Mouse (Mus musculus): ENCODE results near the gene Aqp12. TPM values are rescaled to one million over a fixed set of nuclear protein-coding genes. Genes with fewer than 3 reads are reported as not detected.

Gene Aqp12
- total RNA-seq, 2 experiments from 2014 or later, result not detected

DNA sequence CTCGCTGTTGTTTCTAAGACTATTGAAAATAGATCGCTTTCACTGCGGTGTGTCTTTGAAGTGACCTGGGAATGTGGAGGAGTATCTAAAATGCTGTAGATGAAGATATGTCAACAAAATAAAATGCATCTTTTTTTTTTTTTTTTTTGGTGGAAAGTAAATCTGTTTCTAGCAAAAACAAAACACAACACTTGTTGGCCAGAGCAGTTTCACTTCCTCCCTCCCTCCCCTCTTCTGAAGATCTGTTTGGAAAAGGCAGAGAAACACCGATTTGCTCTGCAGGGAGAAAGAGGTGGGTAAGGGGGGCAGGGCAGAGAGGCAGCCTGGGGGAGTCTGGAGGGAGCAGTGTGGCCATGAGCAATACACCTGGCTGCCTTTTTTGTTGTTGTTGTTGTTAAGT, 7.2 kb downstream of the Aqp12 start:
- intact Hi-C loops (cut with DNase I), result loop anchor here (5.0 kb wide), 1 partner anchor 69 kb away; no protein-coding TSS in a partner anchor
- no peak for DNase-seq

DNA sequence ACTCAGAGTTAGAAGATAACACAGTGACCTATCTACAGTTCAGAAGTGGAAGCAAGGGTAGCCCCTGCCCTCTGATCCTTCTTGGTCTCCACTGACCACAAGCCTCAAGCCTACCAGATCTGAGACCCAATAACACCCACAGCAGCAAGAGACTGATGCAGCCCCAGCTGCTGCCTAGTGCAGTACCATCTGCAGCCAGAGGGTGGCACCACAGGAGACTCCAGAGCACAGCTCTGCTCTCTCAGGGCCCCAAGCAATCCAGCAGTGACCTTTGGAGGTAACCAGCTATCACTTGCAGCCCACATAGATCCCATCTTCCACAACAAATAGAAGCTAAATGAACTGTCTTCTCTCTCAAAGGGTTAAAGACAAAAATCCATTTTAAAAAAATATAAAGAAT, 8.3 kb downstream of the Aqp12 start:
- intact Hi-C loops (cut with DNase I), result loop anchor here (5.0 kb wide), 1 partner anchor 68 kb away; no protein-coding TSS in a partner anchor
- DNase-seq, result peak; percentile 81 to 87

GRCm38 (mm10) chr1:93015136-93015535, 9.0 kb downstream of the Aqp12 start:
- intact Hi-C loops (cut with DNase I), result no loop called here
- DNase-seq, result no peak

DNA sequence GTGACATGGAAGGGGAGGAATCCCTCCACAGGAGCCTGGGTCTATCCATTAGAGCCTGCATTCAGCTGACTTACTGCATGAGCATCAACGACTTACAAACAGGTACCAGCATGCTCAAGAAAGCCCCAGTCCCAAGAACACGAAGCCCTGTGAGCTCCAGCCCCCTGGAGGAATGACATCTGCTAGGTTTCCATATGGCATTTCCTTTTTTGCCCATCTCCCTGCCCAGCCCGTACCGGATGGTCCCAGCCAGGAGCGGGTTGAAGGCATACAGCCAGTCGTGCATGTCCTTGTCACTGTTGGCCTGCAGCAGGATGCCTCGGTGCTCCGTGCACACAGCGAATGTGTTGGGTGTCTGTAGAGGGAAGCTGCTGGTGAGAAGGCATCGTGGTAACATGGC, 12.6 kb downstream of the Aqp12 start:
- DNase-seq, result no peak
- intact Hi-C loops (cut with DNase I), result no loop called here

DNA sequence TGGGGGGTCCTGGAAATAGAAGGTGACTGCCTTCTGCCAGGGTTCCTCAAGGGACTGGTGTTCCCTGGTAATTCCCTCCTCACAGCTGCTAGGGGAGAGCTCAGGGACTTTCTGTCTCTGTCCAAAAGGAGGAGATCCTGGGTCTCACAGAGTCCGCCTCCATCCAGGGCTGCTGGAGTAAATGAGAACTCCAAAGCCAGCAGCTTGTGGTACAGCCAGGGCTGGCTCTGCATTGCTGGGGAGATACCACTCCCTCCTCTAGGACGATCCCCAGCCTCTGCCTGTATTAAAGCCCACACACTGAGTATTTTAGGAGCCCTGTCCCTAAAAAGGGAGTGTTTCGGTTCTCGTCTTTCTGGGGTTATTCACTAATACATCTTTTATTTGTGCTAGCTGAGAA, 14.5 kb downstream of the Aqp12 start:
- intact Hi-C loops (cut with DNase I), result no loop called here
- DNase-seq, result no peak

- intact Hi-C loops (cut with DNase I), result no loop called here
- DNase-seq, result no peak
These were observed 20.5 kb downstream of the Aqp12 start for GRCm38 (mm10) chr1:93026600-93026999.

DNA sequence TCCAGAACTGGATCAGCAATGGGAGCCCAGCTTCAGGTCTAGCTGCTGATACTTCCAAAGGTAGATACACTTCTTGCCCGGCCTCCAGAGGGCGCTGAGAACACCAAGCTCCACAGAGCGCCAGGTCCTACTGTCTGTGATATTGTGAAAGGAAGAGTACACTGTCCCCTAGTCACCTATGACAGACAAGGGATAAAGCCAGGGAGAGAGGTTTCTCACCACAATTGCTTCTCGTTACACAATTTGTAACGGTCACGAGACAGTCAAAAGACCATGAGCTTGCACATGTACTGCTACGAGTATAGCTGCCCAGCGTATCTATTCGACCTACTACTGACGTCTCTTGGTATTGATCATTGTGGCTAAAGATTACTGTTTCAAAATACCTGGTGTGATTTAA, 23.3 kb downstream of the Aqp12 start:
- intact Hi-C loops (cut with DNase I), result no loop called here
- DNase-seq, result no peak

DNA sequence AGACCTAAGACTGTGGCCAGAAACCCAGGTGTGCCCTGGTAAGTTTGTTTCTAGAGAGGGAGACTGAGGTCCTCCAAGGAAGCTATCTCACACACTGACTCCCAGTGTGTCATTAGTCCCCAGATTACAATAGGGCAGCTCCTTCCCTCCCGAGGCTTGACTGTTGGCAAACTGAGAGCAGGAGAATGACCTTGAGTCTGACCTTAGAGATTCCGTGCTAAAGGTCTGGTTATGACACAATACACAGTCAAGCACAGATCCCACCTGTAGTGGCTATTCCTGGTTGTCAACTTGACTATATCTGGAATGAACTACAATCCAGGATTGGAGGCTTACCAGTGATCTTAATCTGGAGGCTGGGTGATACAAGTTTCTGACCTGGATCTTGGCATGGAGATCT, 23.9 kb downstream of the Aqp12 start:
- no peak for DNase-seq
- intact Hi-C loops (cut with DNase I), result no loop called here

GRCm38 (mm10) chr1:93031199-93031598, 25.1 kb downstream of the Aqp12 start:
- intact Hi-C loops (cut with DNase I), result no loop called here
- DNase-seq, result no peak

DNA sequence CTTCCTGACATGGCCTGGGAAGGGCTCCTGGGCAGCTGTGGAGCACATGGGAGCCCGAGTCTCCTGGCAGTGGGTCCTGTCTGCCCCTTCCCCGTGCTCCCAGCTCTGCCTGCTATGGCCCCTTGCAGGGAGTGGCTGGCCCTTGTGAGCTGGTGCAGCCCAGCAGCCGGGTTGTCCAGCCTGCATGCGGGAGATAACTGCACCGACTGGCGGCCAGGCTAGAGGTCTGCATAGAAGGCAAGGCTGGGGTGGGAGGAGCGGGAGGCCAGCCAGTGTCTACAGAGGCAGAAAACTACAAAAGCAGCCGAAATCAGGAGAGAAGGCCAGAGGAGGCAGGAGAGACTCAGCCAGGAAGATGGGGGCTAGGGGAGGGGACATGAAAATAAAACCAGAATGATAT, 27.9 kb downstream of the Aqp12 start:
- DNase-seq, result no peak
- intact Hi-C loops (cut with DNase I), result no loop called here

DNA sequence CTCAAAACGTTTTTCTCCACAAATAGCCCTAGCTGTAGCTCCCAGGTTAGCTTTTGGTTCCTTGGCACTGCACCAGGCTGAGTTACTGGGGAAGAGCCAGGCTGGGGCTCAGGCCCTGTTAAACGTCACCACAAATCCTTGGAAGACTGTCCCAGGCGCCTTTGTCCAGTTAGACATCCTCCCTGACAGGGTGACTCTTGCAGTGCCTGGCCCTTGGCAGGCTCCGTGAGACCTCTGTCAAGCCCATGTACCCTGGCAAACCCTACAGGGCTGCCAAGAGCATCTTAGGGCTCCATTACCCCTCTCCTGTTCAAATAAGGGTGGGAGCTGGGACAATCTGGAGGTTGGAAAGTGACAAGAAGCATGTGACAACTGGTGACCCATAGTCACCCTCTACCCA, 29.8 kb downstream of the Aqp12 start:
- intact Hi-C loops (cut with DNase I), result no loop called here
- DNase-seq, result no peak

- DNase-seq, result no peak
- intact Hi-C loops (cut with DNase I), result no loop called here
These were observed 40.1 kb downstream of the Aqp12 start for GRCm38 (mm10) chr1:93046153-93046789.

GRCm38 (mm10) chr1:93050071-93050470, 43.9 kb downstream of the Aqp12 start:
- no peak for DNase-seq
- intact Hi-C loops (cut with DNase I), result no loop called here

DNA sequence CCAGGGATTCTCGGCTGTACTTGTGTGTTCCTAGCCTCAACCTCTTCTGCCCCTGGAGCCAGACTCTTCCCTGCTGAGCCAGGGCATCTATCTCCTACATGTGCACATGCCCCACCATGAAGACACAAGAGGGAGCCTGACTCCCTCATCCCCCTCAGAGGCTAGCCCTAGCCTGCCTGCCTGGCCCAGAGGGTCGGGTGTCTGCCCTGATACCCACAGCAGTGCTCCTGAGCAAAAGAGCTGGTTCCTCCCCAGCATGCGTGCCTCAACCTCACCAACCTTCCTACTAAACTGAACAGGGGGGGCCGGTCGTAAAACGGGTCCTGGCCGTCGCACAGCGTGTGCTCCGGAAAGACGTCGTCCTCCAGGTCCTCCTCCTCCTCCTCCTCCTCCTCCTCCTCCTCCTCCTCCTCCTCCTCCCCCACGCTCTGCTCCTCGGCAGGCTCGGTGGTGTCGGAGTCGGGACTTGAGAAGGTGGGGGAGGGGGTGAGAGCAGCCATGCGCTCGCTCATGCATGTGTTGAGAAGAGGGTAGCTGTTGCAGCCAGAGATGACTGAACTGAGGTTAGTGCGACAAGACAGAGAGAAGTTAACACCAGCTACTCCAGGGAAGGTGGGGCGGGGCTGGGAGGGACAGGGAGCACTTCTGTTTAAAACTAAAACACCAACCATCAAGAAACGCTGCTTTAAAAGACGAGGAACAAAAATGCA, 45.1 kb downstream of the Aqp12 start:
- intact Hi-C loops (cut with DNase I), result no loop called here
- DNase-seq, result no peak

Other genes starting within 250 kb of the Aqp12 start
- gene Gpc1, start 174.7 kb upstream of the Aqp12 start, total RNA-seq (2021), result 100 to 1,000 TPM; 222 to 238 TPM
- under 1 TPM; 0.14 to 0.20 TPM for gene Ankmy1, start 103.4 kb upstream of the Aqp12 start, total RNA-seq (2021)
- 10 to 100 TPM; 10.7 to 12.6 TPM for gene Dusp28, start 99.4 kb upstream of the Aqp12 start, total RNA-seq (2021)
- gene Rnpepl1, start 95.6 kb upstream of the Aqp12 start, total RNA-seq (2021), result 10 to 100 TPM; 68.3 to 76.0 TPM
- gene Capn10, start 72.0 kb upstream of the Aqp12 start, total RNA-seq (2021), result 1 to 10 TPM; 7.5 to 9.6 TPM
- gene Gpr35, start 55.5 kb upstream of the Aqp12 start, total RNA-seq (2021), result under 1 TPM; 0.48 to 0.61 TPM
- 1 to 10 TPM; 1.7 to 2.6 TPM for gene Kif1a, start 95.6 kb downstream of the Aqp12 start, total RNA-seq (2021)
- gene Agxt, start 128.9 kb downstream of the Aqp12 start, total RNA-seq (2021), result not detected
- not detected for gene 2310007B03Rik, start 154.6 kb downstream of the Aqp12 start, total RNA-seq (2021)
- gene Crocc2, start 162.4 kb downstream of the Aqp12 start, total RNA-seq (2021), result under 1 TPM; 0.20 to 0.24 TPM
- 10 to 100 TPM; 16.2 to 19.0 TPM for gene Sned1, start 229.5 kb downstream of the Aqp12 start, total RNA-seq (2021)

All from heart, postnatal 14 days (tissue).